Comparison of ENCODE assay signal across 31 mouse cellular contexts in genomic region chr4:88739036-88739435, GRCm38 (mm10). TPM values are rescaled to one million over a fixed set of nuclear protein-coding genes. Genes with fewer than 3 reads are reported as not detected.
A peak's percentile ranks its signal among the peaks of the same experiment; 100 is the strongest.
DNase-seq lines count a peak whose midpoint lies in the region; ATAC-seq and TF ChIP-seq lines count a peak whose summit lies in the region.
"Had no signal": no experiment of that assay in that cellular context is flagged by ENCODE, and none has a peak within 500 bp of the region (broad histone marks: within the 10 kb centered on the region; RNA-seq: fewer than 3 reads in every experiment).

No protein-coding gene starts in this region.

- WGBS in kidney, embryonic 14.5 days: 91% methylated on average over 6 of the region's 6 CpGs

- no peak overlapping the region for H3K4me2 ChIP-seq in kidney, embryonic 14.5 days (replicated peaks; ENCODE audit: low read depth, low read length)
- H3K4me2 ChIP-seq: heart, embryonic 13.5 days; hindbrain, embryonic 14.5 days had no signal

- no peaks in the 10 kb centered on the region for H3K4me1 ChIP-seq in kidney, embryonic 14.5 days (ENCODE audit: control insufficient read depth, insufficient read depth, low read length)
- H3K4me1 ChIP-seq: heart, embryonic 10.5 days had no signal

- H3K4me3 ChIP-seq in C2C12 (ENCODE audit: insufficient read depth, poor library complexity, severe bottlenecking): no peak overlapping the region
- no peak overlapping the region for H3K4me3 ChIP-seq in kidney, embryonic 14.5 days (ENCODE audit: low read length)
- H3K4me3 ChIP-seq: heart, adult 2 months; heart, embryonic 10.5 days; heart, embryonic 13.5 days had no signal

- no peak overlapping the region for H3K27ac ChIP-seq in kidney, embryonic 14.5 days (ENCODE audit: low read depth, low read length)
- H3K27ac ChIP-seq: heart, adult 2 months; heart, embryonic 10.5 days; heart, embryonic 13.5 days; hindbrain, embryonic 14.5 days; hindbrain, postnatal 0 days had no signal

- no peak overlapping the region for H3K9ac ChIP-seq in kidney, embryonic 14.5 days (ENCODE audit: low read depth, low read length)
- H3K9ac ChIP-seq: forebrain, postnatal 0 days; heart, embryonic 13.5 days; hindbrain, embryonic 14.5 days had no signal

- DNase-seq in gastrocnemius, adult 18-20 months (ENCODE audit: low spot score): no peak
- no peak for DNase-seq in liver
- DNase-seq: gastrocnemius, postnatal 25 days had no signal

- H3K79me3 ChIP-seq in C2C12 (ENCODE audit: low read depth): no peaks in the 10 kb centered on the region

- peak; percentile 79 for ATAC-seq in granulocyte monocyte progenitor cell, adult 5-6 weeks (replicated peaks; ENCODE audit: poor library complexity, severe bottlenecking)
- ATAC-seq in monocyte, adult 5-6 weeks (replicated peaks; ENCODE audit: insufficient number of reproducible peaks, low FRiP score, low TSS enrichment, poor library complexity, severe bottlenecking): peak; percentile 67; the same call in 1 of the 2 replicates
- no peak for ATAC-seq in kidney, embryonic 14.5 days (ENCODE audit: low FRiP score, low TSS enrichment)
- ATAC-seq: forebrain, embryonic 14.5 days; hindbrain, postnatal 0 days; Patski had no signal

- no peak overlapping the region for H3ac ChIP-seq in C2C12 (ENCODE audit: control insufficient read depth, insufficient read length, low read depth)

- H3K36me3 ChIP-seq in C2C12 (ENCODE audit: control insufficient read depth, insufficient read depth): no peaks in the 10 kb centered on the region
- no peaks in the 10 kb centered on the region for H3K36me3 ChIP-seq in kidney, embryonic 14.5 days (ENCODE audit: control insufficient read depth, insufficient read depth, low read length)
- H3K36me3 ChIP-seq: G1E; heart, embryonic 10.5 days; heart, embryonic 13.5 days had no signal

- H3K27me3 ChIP-seq in C2C12 (ENCODE audit: control insufficient read depth, insufficient read depth, insufficient read length): peaks cover 10% of the 10 kb centered on the region
- H3K27me3 ChIP-seq in kidney, embryonic 14.5 days (ENCODE audit: control insufficient read depth, insufficient read depth, low read length): no peaks in the 10 kb centered on the region

- H3K79me2 ChIP-seq in C2C12 (ENCODE audit: control insufficient read depth, insufficient read depth): no peaks in the 10 kb centered on the region

- TF ChIP-seq CTCF in C2C12 (IDR thresholded peaks at IDR 0.05; ENCODE audit: control insufficient read depth, insufficient read depth, insufficient read length): no peak

- H3K9me3 ChIP-seq in kidney, embryonic 14.5 days (ENCODE audit: control insufficient read depth, low read length): no peaks in the 10 kb centered on the region
- H3K9me3 ChIP-seq: G1E; heart, embryonic 10.5 days; heart, embryonic 13.5 days had no signal

TF ChIP-seq in C2C12, 6 proteins besides CTCF, POLR2A, EP300 and RAD21:
- TF ChIP-seq MYOG (IDR thresholded peaks at IDR 0.05; ENCODE audit: control insufficient read depth, extremely low read depth, insufficient read length) (no peak), MYOD1 (IDR thresholded peaks at IDR 0.05; ENCODE audit: control insufficient read depth, insufficient read length, low read depth) (no peak), FOSL1 (IDR thresholded peaks at IDR 0.05; ENCODE audit: insufficient read depth, low read length, poor library complexity, severe bottlenecking) (no peak), CEBPB (IDR thresholded peaks at IDR 0.05; ENCODE audit: low read depth) (peak; percentile 47)

RNA-seq across cellular contexts. Expression of gene Gm13271, which starts 15.6 kb away (rescaled TPM):
- not detected for polyA plus RNA-seq in C2C12 (2012; fragmentation: generic; extraction: Trizol)
- not detected in 2 replicates for total RNA-seq in granulocyte monocyte progenitor cell, adult 5-6 weeks (2014; fragmentation: Nextera tagmentation)
- total RNA-seq in granulocyte monocyte progenitor cell, adult 5-6 weeks (2017): not detected in 2 replicates
- not detected in 3 replicates for total RNA-seq in monocyte, adult 5-6 weeks (2017)
- total RNA-seq in gastrocnemius, adult 18-20 months (2021): not detected
- polyA plus RNA-seq in kidney, embryonic 14.5 days (2014; fragmentation: Nextera tagmentation; extraction: Ambion mirVana): not detected in 2 replicates
- total RNA-seq: adrenal gland, adult 18-20 months; adrenal gland, postnatal 14 days; adrenal gland, postnatal 4 days; CH12.LX; forebrain, postnatal 0 days; G1E; gastrocnemius, adult 8-10 months; gastrocnemius, postnatal 25 days; heart, adult 2 months; heart, postnatal 14 days; heart, postnatal 4 days; hindbrain, postnatal 0 days had no signal
- polyA plus RNA-seq: embryonic facial prominence, embryonic 11.5 days; embryonic facial prominence, embryonic 14.5 days; forebrain, embryonic 11.5 days; forebrain, embryonic 14.5 days; forebrain, postnatal 0 days; frontal cortex, adult 2 months; G1E; heart, adult 2 months; heart, embryonic 13.5 days; heart, embryonic 16.5 days; hindbrain, embryonic 11.5 days; hindbrain, embryonic 14.5 days; hindbrain, postnatal 0 days; inflammation-experienced regulatory T-cells, adult 6 months; Patski had no signal

RNA-seq across cellular contexts. Expression of gene Klhl9, which starts 16.8 kb away (rescaled TPM):
- 11.6 TPM for polyA plus RNA-seq in C2C12 (2012; fragmentation: generic; extraction: Trizol)
- total RNA-seq in granulocyte monocyte progenitor cell, adult 5-6 weeks (2014; fragmentation: Nextera tagmentation): 33.5 and 45.5 TPM in 2 replicates
- total RNA-seq in granulocyte monocyte progenitor cell, adult 5-6 weeks (2017): 72.4 and 96.0 TPM in 2 replicates
- 43.5 to 56.6 TPM (median 49.0 TPM) in 3 replicates for total RNA-seq in monocyte, adult 5-6 weeks (2017)
- total RNA-seq in gastrocnemius, adult 18-20 months (2021): 10 to 100 TPM; 50.5 to 62.5 TPM
- 86.2 and 120 TPM in 2 replicates for polyA plus RNA-seq in kidney, embryonic 14.5 days (2014; fragmentation: Nextera tagmentation; extraction: Ambion mirVana)

RNA-seq across cellular contexts. Expression of gene Gm26566, which starts 17.4 kb away (rescaled TPM):
- 1.9 TPM for polyA plus RNA-seq in C2C12 (2012; fragmentation: generic; extraction: Trizol)
- total RNA-seq in granulocyte monocyte progenitor cell, adult 5-6 weeks (2014; fragmentation: Nextera tagmentation): not detected in 2 replicates
- 0.69 TPM in 1 of 2 replicates, not detected in the other for total RNA-seq in granulocyte monocyte progenitor cell, adult 5-6 weeks (2017)
- 0.49 to 2.0 TPM in 2 of 3 replicates, not detected in the other for total RNA-seq in monocyte, adult 5-6 weeks (2017)
- total RNA-seq in gastrocnemius, adult 18-20 months (2021): under 1 TPM in 1 of 2 experiments, not detected in 1; 0.21 TPM
- polyA plus RNA-seq in kidney, embryonic 14.5 days (2014; fragmentation: Nextera tagmentation; extraction: Ambion mirVana): 0.31 and 0.81 TPM in 2 replicates
- polyA plus RNA-seq: inflammation-experienced regulatory T-cells, adult 6 months had no signal

RNA-seq across cellular contexts. Expression of gene Gm13283, which starts 20.9 kb away (rescaled TPM):
- not detected for polyA plus RNA-seq in C2C12 (2012; fragmentation: generic; extraction: Trizol)
- total RNA-seq in granulocyte monocyte progenitor cell, adult 5-6 weeks (2014; fragmentation: Nextera tagmentation): 0.49 TPM in 1 of 2 replicates, not detected in the other
- total RNA-seq in granulocyte monocyte progenitor cell, adult 5-6 weeks (2017): 0.21 TPM in 1 of 2 replicates, not detected in the other
- total RNA-seq in monocyte, adult 5-6 weeks (2017): not detected in 3 replicates
- total RNA-seq in gastrocnemius, adult 18-20 months (2021): not detected
- polyA plus RNA-seq in kidney, embryonic 14.5 days (2014; fragmentation: Nextera tagmentation; extraction: Ambion mirVana): 0.30 and 0.47 TPM in 2 replicates
- total RNA-seq: adrenal gland, adult 18-20 months; adrenal gland, postnatal 14 days; adrenal gland, postnatal 4 days; CH12.LX; forebrain, postnatal 0 days; G1E; gastrocnemius, adult 8-10 months; gastrocnemius, postnatal 25 days; heart, adult 2 months; heart, postnatal 14 days; heart, postnatal 4 days; hindbrain, postnatal 0 days had no signal
- polyA plus RNA-seq: forebrain, embryonic 11.5 days; forebrain, embryonic 14.5 days; forebrain, postnatal 0 days; frontal cortex, adult 2 months; G1E; gonadal fat pad, adult 2 months; heart, adult 2 months; hindbrain, postnatal 0 days; inflammation-experienced regulatory T-cells, adult 6 months; Patski had no signal

RNA-seq across cellular contexts. Expression of gene Gm13290, which starts 34.6 kb away (rescaled TPM):
- 1.3 TPM for polyA plus RNA-seq in C2C12 (2012; fragmentation: generic; extraction: Trizol)
- total RNA-seq in granulocyte monocyte progenitor cell, adult 5-6 weeks (2014; fragmentation: Nextera tagmentation): not detected in 2 replicates
- total RNA-seq in granulocyte monocyte progenitor cell, adult 5-6 weeks (2017): not detected in 2 replicates
- total RNA-seq in monocyte, adult 5-6 weeks (2017): not detected in 3 replicates
- not detected for total RNA-seq in gastrocnemius, adult 18-20 months (2021)
- 0.51 and 0.92 TPM in 2 replicates for polyA plus RNA-seq in kidney, embryonic 14.5 days (2014; fragmentation: Nextera tagmentation; extraction: Ambion mirVana)
- total RNA-seq: adrenal gland, adult 18-20 months; adrenal gland, postnatal 14 days; adrenal gland, postnatal 4 days; CH12.LX; forebrain, postnatal 0 days; G1E; gastrocnemius, adult 8-10 months; gastrocnemius, postnatal 25 days; heart, adult 2 months; heart, postnatal 14 days; heart, postnatal 4 days; hindbrain, postnatal 0 days had no signal
- polyA plus RNA-seq: embryonic facial prominence, embryonic 14.5 days; forebrain, embryonic 14.5 days; forebrain, postnatal 0 days; frontal cortex, adult 2 months; G1E; gonadal fat pad, adult 2 months; heart, adult 2 months; heart, embryonic 10.5 days; heart, embryonic 13.5 days; hindbrain, embryonic 11.5 days; hindbrain, embryonic 14.5 days; hindbrain, postnatal 0 days; inflammation-experienced regulatory T-cells, adult 6 months had no signal
